Mouse (Mus musculus) liver, adult 2 months (tissue): ENCODE measurements around the gene Fgf11.

ENCODE experiments used
- CTCF ChIP-seq: fragments of 200-500 bp; IDR thresholded peaks from 2 replicates; pipeline ENCODE4 v1.5.1; 2011; ENCODE audit warnings: low read depth, low read length, control low read depth
- POLR2A ChIP-seq: fragments of 200-500 bp; IDR thresholded peaks from 2 replicates; pipeline ENCODE4 v1.6.1; 2011; ENCODE audit warnings: low read length, control low read depth; ENCODE audit not compliant: insufficient read depth; ENCODE audit errors: extremely low read depth

DNA sequence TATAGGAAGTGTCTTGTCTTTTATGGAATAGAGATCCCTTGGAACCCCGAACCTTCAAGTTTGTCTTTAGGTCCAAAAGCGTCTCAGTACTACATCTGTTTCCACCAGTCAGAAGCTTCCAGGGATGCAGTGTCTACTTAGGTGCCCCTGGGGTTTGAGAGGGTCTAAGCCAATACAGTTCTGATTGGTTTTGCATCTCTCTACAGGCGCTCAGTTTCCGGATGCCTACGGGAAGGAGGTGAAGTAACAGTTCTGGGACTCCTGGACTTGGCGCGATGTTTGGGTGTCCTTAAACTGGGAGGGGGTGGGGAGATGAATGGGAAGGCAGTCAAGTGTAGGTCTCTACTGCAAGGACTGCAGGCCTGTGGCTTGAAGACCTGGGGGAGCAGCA lies 37.1 kb upstream of the Fgf11 start:
- TF ChIP-seq CTCF (no peak), POLR2A (no peak)
